Comparison of ENCODE assay signal across 9 mouse cellular contexts in genomic region chr19:5892735-5893134, GRCm38 (mm10). TPM values are rescaled to one million over a fixed set of nuclear protein-coding genes. Genes with fewer than 3 reads are reported as not detected.
A peak's percentile ranks its signal among the peaks of the same experiment; 100 is the strongest.
DNase-seq lines count a peak whose midpoint lies in the region; ATAC-seq and TF ChIP-seq lines count a peak whose summit lies in the region.
"Had no signal": no experiment of that assay in that cellular context is flagged by ENCODE, and none has a peak within 500 bp of the region (broad histone marks: within the 10 kb centered on the region; RNA-seq: fewer than 3 reads in every experiment).

No protein-coding gene starts in this region.

- peak overlapping the region; percentile 87 for H3K4me2 ChIP-seq in heart, embryonic 13.5 days
- H3K4me2 ChIP-seq in embryonic facial prominence, embryonic 12.5 days (replicated peaks) = peak overlapping the region; percentile 93
- peak overlapping the region; percentile 68 for H3K4me2 ChIP-seq in hindbrain, embryonic 16.5 days (ENCODE audit: low read length)
- H3K4me2 ChIP-seq in midbrain, embryonic 14.5 days (ENCODE audit: low read length) = peak overlapping the region; percentile 84

- TF ChIP-seq POLR2A in thymus, adult 2 months (IDR thresholded peaks at IDR 0.05; ENCODE audit: control insufficient read depth, extremely low read depth, insufficient read depth, low read length, poor library complexity) = no peak

- H3K4me1 ChIP-seq in heart, embryonic 13.5 days = peaks cover 16% of the 10 kb centered on the region
- H3K4me1 ChIP-seq in embryonic facial prominence, embryonic 12.5 days = peaks cover 12% of the 10 kb centered on the region
- peaks cover 20% of the 10 kb centered on the region for H3K4me1 ChIP-seq in hindbrain, embryonic 16.5 days (ENCODE audit: control insufficient read depth, insufficient read depth, low read depth, low read length)
- peaks cover 19% of the 10 kb centered on the region for H3K4me1 ChIP-seq in midbrain, embryonic 14.5 days (ENCODE audit: control insufficient read depth, insufficient read depth, low read length)
- peaks cover 12% of the 10 kb centered on the region for H3K4me1 ChIP-seq in thymus, adult 2 months (replicated peaks; ENCODE audit: control insufficient read depth, insufficient read depth, low read length)

- TF ChIP-seq CTCF in thymus, adult 2 months (IDR thresholded peaks at IDR 0.05; ENCODE audit: borderline replicate concordance, control insufficient read depth, extremely low read depth, insufficient read depth, low read length, poor library complexity) = no peak

- no peaks in the 10 kb centered on the region for H3K9me3 ChIP-seq in heart, embryonic 13.5 days
- no peaks in the 10 kb centered on the region for H3K9me3 ChIP-seq in embryonic facial prominence, embryonic 12.5 days
- H3K9me3 ChIP-seq in hindbrain, embryonic 16.5 days (ENCODE audit: control insufficient read depth, low read length) = no peaks in the 10 kb centered on the region
- no peaks in the 10 kb centered on the region for H3K9me3 ChIP-seq in midbrain, embryonic 14.5 days (ENCODE audit: control insufficient read depth, low read length)

- H3K27me3 ChIP-seq in heart, embryonic 13.5 days (replicated peaks) = no peaks in the 10 kb centered on the region
- no peaks in the 10 kb centered on the region for H3K27me3 ChIP-seq in embryonic facial prominence, embryonic 12.5 days
- no peaks in the 10 kb centered on the region for H3K27me3 ChIP-seq in hindbrain, embryonic 16.5 days (replicated peaks; ENCODE audit: control insufficient read depth, insufficient read depth, low read length)
- H3K27me3 ChIP-seq in midbrain, embryonic 14.5 days (ENCODE audit: control insufficient read depth, insufficient read depth, low read length) = no peaks in the 10 kb centered on the region
- no peaks in the 10 kb centered on the region for H3K27me3 ChIP-seq in thymus, adult 2 months (ENCODE audit: control insufficient read depth, insufficient read depth, low read length)

- H3K36me3 ChIP-seq in heart, embryonic 13.5 days = peaks cover 37% of the 10 kb centered on the region
- H3K36me3 ChIP-seq in embryonic facial prominence, embryonic 12.5 days = peaks cover 23% of the 10 kb centered on the region
- H3K36me3 ChIP-seq in hindbrain, embryonic 16.5 days (ENCODE audit: control insufficient read depth, insufficient read depth, low read length) = peaks cover 8% of the 10 kb centered on the region
- peaks cover 26% of the 10 kb centered on the region for H3K36me3 ChIP-seq in midbrain, embryonic 14.5 days (ENCODE audit: control insufficient read depth, insufficient read depth, low read length)
- peaks cover 7% of the 10 kb centered on the region for H3K36me3 ChIP-seq in thymus, adult 2 months (ENCODE audit: control insufficient read depth, insufficient read depth, low read length)

- WGBS in heart, embryonic 13.5 days = 93% methylated on average over 13 of the region's 13 CpGs
- WGBS in embryonic facial prominence, embryonic 12.5 days = 92% methylated on average over 13 of the region's 13 CpGs
- WGBS in hindbrain, embryonic 16.5 days = 86% methylated on average over 13 of the region's 13 CpGs
- WGBS in midbrain, embryonic 14.5 days = 91% methylated on average over 13 of the region's 13 CpGs
- WGBS in thymus, adult 2 months = 97% methylated on average over 13 of the region's 13 CpGs

- H3K9ac ChIP-seq in heart, embryonic 13.5 days = no peak overlapping the region
- H3K9ac ChIP-seq in embryonic facial prominence, embryonic 12.5 days = 0 out of 2 replicates have a peak overlapping the region, but pooled peaks have one; percentile 86
- H3K9ac ChIP-seq in hindbrain, embryonic 16.5 days (ENCODE audit: low read depth, low read length) = peak overlapping the region; percentile 88; the same call in 1 of the 2 replicates
- peak overlapping the region; percentile 87 for H3K9ac ChIP-seq in midbrain, embryonic 14.5 days (replicated peaks; ENCODE audit: low read length)

- H3K27ac ChIP-seq in heart, embryonic 13.5 days (replicated peaks) = no peak overlapping the region
- no peak overlapping the region for H3K27ac ChIP-seq in embryonic facial prominence, embryonic 12.5 days
- no peak overlapping the region for H3K27ac ChIP-seq in hindbrain, embryonic 16.5 days (ENCODE audit: low read depth, low read length)
- H3K27ac ChIP-seq in midbrain, embryonic 14.5 days (replicated peaks; ENCODE audit: low read depth, low read length) = 0 out of 2 replicates have a peak overlapping the region, but pooled peaks have one; percentile 81
- H3K27ac ChIP-seq in thymus, adult 2 months (ENCODE audit: control insufficient read depth, insufficient read depth, low read length) = no peak overlapping the region

- no peak for DNase-seq in heart, adult 9 months (ENCODE audit: low spot score in 2 of 2)
- no peak for DNase-seq in midbrain, embryonic 14.5 days
- DNase-seq in thymus, adult 2 months = no peak
- no peak for DNase-seq in cerebellum, postnatal 14 days
- DNase-seq: left cerebral cortex, postnatal 4 days had no signal

- ATAC-seq in heart, embryonic 13.5 days (ENCODE audit: extremely low read depth, insufficient number of reproducible peaks, low FRiP score, low TSS enrichment) = no peak
- ATAC-seq in embryonic facial prominence, embryonic 12.5 days (ENCODE audit: insufficient number of reproducible peaks, insufficient read depth, low FRiP score, low TSS enrichment) = no peak
- ATAC-seq in hindbrain, embryonic 16.5 days = no peak
- ATAC-seq in midbrain, embryonic 14.5 days (ENCODE audit: low FRiP score, low TSS enrichment) = no peak
- no peak for ATAC-seq in monocyte, adult 5-6 weeks (replicated peaks; ENCODE audit: insufficient number of reproducible peaks, low FRiP score, low TSS enrichment, poor library complexity, severe bottlenecking)

- peak overlapping the region; percentile 65; the same call in 1 of the 2 replicates for H3K4me3 ChIP-seq in heart, embryonic 13.5 days
- H3K4me3 ChIP-seq in embryonic facial prominence, embryonic 12.5 days = peak overlapping the region; percentile 61
- H3K4me3 ChIP-seq in hindbrain, embryonic 16.5 days (ENCODE audit: low read length) = peak overlapping the region; percentile 61
- peak overlapping the region; percentile 63 for H3K4me3 ChIP-seq in midbrain, embryonic 14.5 days (replicated peaks; ENCODE audit: low read depth, low read length)
- H3K4me3 ChIP-seq in thymus, adult 2 months (ENCODE audit: control insufficient read depth, insufficient read depth, low read length) = no peak overlapping the region

RNA-seq across cellular contexts. Expression of gene Tigd3, which starts 1.2 kb away (rescaled TPM):
- 1.9 and 2.0 TPM in 2 replicates for polyA plus RNA-seq in heart, embryonic 13.5 days (2015; fragmentation: Nextera tagmentation; extraction: Ambion mirVana)
- polyA plus RNA-seq in embryonic facial prominence, embryonic 12.5 days (2016; fragmentation: Nextera tagmentation; extraction: Ambion mirVana) = 5.3 and 6.3 TPM in 2 replicates
- polyA plus RNA-seq in hindbrain, embryonic 16.5 days (2015; fragmentation: Nextera tagmentation; extraction: Ambion mirVana) = 10.0 and 10.2 TPM in 2 replicates
- 9.9 and 10.8 TPM in 2 replicates for polyA plus RNA-seq in midbrain, embryonic 14.5 days (2014; fragmentation: Nextera tagmentation; extraction: Ambion mirVana)
- 4.0 and 4.7 TPM in 2 replicates for polyA plus RNA-seq in thymus, adult 2 months (2012; rRNA removed)
- total RNA-seq in monocyte, adult 5-6 weeks (2017) = 0.64 to 0.97 TPM (median 0.95 TPM) in 3 replicates

RNA-seq across cellular contexts. Expression of gene Slc25a45, which starts 15.1 kb away (rescaled TPM):
- polyA plus RNA-seq in heart, embryonic 13.5 days (2015; fragmentation: Nextera tagmentation; extraction: Ambion mirVana) = 3.7 and 4.2 TPM in 2 replicates
- polyA plus RNA-seq in embryonic facial prominence, embryonic 12.5 days (2016; fragmentation: Nextera tagmentation; extraction: Ambion mirVana) = 2.0 and 3.1 TPM in 2 replicates
- 2.2 and 2.6 TPM in 2 replicates for polyA plus RNA-seq in hindbrain, embryonic 16.5 days (2015; fragmentation: Nextera tagmentation; extraction: Ambion mirVana)
- 0.73 and 1.2 TPM in 2 replicates for polyA plus RNA-seq in midbrain, embryonic 14.5 days (2014; fragmentation: Nextera tagmentation; extraction: Ambion mirVana)
- polyA plus RNA-seq in thymus, adult 2 months (2012; rRNA removed) = 57.5 and 57.9 TPM in 2 replicates
- 64.4 to 73.5 TPM (median 69.7 TPM) in 3 replicates for total RNA-seq in monocyte, adult 5-6 weeks (2017)

RNA-seq across cellular contexts. Expression of gene Frmd8, which starts 17.7 kb away (rescaled TPM):
- polyA plus RNA-seq in heart, embryonic 13.5 days (2015; fragmentation: Nextera tagmentation; extraction: Ambion mirVana) = 27.4 and 29.0 TPM in 2 replicates
- polyA plus RNA-seq in embryonic facial prominence, embryonic 12.5 days (2016; fragmentation: Nextera tagmentation; extraction: Ambion mirVana) = 35.3 and 41.4 TPM in 2 replicates
- polyA plus RNA-seq in hindbrain, embryonic 16.5 days (2015; fragmentation: Nextera tagmentation; extraction: Ambion mirVana) = 18.1 and 20.1 TPM in 2 replicates
- polyA plus RNA-seq in midbrain, embryonic 14.5 days (2014; fragmentation: Nextera tagmentation; extraction: Ambion mirVana) = 8.3 and 12.2 TPM in 2 replicates
- 121 and 129 TPM in 2 replicates for polyA plus RNA-seq in thymus, adult 2 months (2012; rRNA removed)
- 32.8 to 50.6 TPM (median 34.5 TPM) in 3 replicates for total RNA-seq in monocyte, adult 5-6 weeks (2017)

RNA-seq across cellular contexts. Expression of gene Dpf2, which starts 20.1 kb away (rescaled TPM):
- polyA plus RNA-seq in heart, embryonic 13.5 days (2015; fragmentation: Nextera tagmentation; extraction: Ambion mirVana) = 98.1 and 104 TPM in 2 replicates
- 192 and 207 TPM in 2 replicates for polyA plus RNA-seq in embryonic facial prominence, embryonic 12.5 days (2016; fragmentation: Nextera tagmentation; extraction: Ambion mirVana)
- 94.0 and 117 TPM in 2 replicates for polyA plus RNA-seq in hindbrain, embryonic 16.5 days (2015; fragmentation: Nextera tagmentation; extraction: Ambion mirVana)
- 96.6 and 108 TPM in 2 replicates for polyA plus RNA-seq in midbrain, embryonic 14.5 days (2014; fragmentation: Nextera tagmentation; extraction: Ambion mirVana)
- polyA plus RNA-seq in thymus, adult 2 months (2012; rRNA removed) = 175 and 194 TPM in 2 replicates
- 50.3 to 76.6 TPM (median 76.0 TPM) in 3 replicates for total RNA-seq in monocyte, adult 5-6 weeks (2017)

RNA-seq across cellular contexts. Expression of gene Cdc42ep2, which starts 31.9 kb away (rescaled TPM):
- 8.9 and 9.3 TPM in 2 replicates for polyA plus RNA-seq in heart, embryonic 13.5 days (2015; fragmentation: Nextera tagmentation; extraction: Ambion mirVana)
- polyA plus RNA-seq in embryonic facial prominence, embryonic 12.5 days (2016; fragmentation: Nextera tagmentation; extraction: Ambion mirVana) = 3.6 and 4.2 TPM in 2 replicates
- polyA plus RNA-seq in hindbrain, embryonic 16.5 days (2015; fragmentation: Nextera tagmentation; extraction: Ambion mirVana) = 22.2 and 23.4 TPM in 2 replicates
- polyA plus RNA-seq in midbrain, embryonic 14.5 days (2014; fragmentation: Nextera tagmentation; extraction: Ambion mirVana) = 12.3 and 16.2 TPM in 2 replicates
- 5.1 and 5.8 TPM in 2 replicates for polyA plus RNA-seq in thymus, adult 2 months (2012; rRNA removed)
- total RNA-seq in monocyte, adult 5-6 weeks (2017) = 14.7 to 32.1 TPM (median 27.0 TPM) in 3 replicates

Comparison
In these comparisons a context has a peak if more than half of its experiments do, and no peak if none do; other contexts are left out.
1. RNA of gene Slc25a45, which starts 15.1 kb away (polyA plus RNA-seq): 57.5 to 57.9 TPM in thymus, adult 2 months; 3.7 to 4.2 TPM in heart, embryonic 13.5 days, 2.2 to 2.6 TPM in hindbrain, embryonic 16.5 days, 2.0 to 3.1 TPM in embryonic facial prominence, embryonic 12.5 days and 0.73 to 1.2 TPM in midbrain, embryonic 14.5 days; every median in the first group is over 10 times any median in the second.
2. Peak in every context shown above with its lines, with median percentiles within 50 percentile points of each other: H3K4me2 ChIP-seq.